Mouse (Mus musculus) spleen, postnatal 10 days (tissue): ENCODE measurements around the gene Serpini2.
"Not testable (repeated sequence)": the region's sequence is repeated elsewhere in the genome, so short reads cannot be mapped to it uniquely, and the experiment has no call there.

Source experiments
- DNase-seq, 2 experiments: peaks; one replicate each; pipeline ENCODE4 v3.0.0; 2021 to 2022; ENCODE audit warnings: low spot score in 2 of 2

Serpini2 gene

DNA sequence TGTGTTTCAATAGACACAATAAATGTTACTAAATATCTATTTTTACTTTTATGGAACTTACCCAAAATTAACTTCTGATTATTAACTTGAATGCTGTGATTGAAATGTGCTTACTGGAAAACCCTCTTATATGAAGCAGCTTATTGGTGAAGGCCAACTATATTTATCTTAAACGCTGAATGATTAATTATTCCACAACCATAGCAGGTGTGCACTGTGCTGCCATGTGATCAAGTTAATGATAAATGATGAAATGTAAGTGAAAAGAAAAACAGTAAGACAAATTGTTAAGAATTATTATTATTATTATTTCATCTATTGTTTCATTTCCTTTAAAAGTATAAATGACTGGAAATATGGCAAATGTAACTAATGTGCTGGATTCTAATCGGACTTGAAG is at the start of gene Serpini2:
TSS of gene Serpini2 (minus strand) at position 101 of the 400 bp plus-strand sequence.
- no peak for DNase-seq

- no peak for DNase-seq
Observed at GRCm38 (mm10) chr3:75308861-75309260, 39.0 kb upstream of the Serpini2 start.

DNA sequence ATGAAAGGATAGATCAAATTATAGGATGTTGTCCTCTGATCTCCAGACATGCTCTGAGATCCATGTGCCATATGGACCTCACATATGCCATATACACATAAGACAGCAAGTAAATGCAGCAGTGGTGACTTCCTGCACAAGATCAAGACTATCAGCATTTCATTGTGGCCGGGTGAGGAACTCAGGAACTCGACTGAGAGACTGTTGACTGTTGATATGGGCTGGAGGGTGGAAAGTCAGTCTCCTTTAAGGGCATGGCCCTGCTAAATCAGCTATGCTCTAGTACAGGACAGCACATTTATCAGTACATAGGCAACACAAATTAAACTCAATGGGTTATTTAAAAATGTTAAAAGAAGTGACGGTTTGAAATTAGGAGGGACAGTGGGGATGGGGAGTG is 38.4 kb upstream of the Serpini2 start:
- no peak for DNase-seq

GRCm38 (mm10) chr3:75305584-75305983 is 35.7 kb upstream of the Serpini2 start:
- DNase-seq: no peak

GRCm38 (mm10) chr3:75304621-75305020 is 34.7 kb upstream of the Serpini2 start:
- no peak for DNase-seq

GRCm38 (mm10) chr3:75301072-75301471 is 31.2 kb upstream of the Serpini2 start:
- DNase-seq: no peak

- DNase-seq: not testable (repeated sequence)
Observed at GRCm38 (mm10) chr3:75299464-75299863, 29.6 kb upstream of the Serpini2 start.

GRCm38 (mm10) chr3:75297758-75298111 is 27.9 kb upstream of the Serpini2 start:
- no peak for DNase-seq

- DNase-seq: no peak
Observed at GRCm38 (mm10) chr3:75297026-75297757, 27.3 kb upstream of the Serpini2 start.

- no peak for DNase-seq
Observed at GRCm38 (mm10) chr3:75293243-75293642, 23.4 kb upstream of the Serpini2 start.

GRCm38 (mm10) chr3:75277455-75277854 is 7.6 kb upstream of the Serpini2 start:
- DNase-seq: no peak

DNA sequence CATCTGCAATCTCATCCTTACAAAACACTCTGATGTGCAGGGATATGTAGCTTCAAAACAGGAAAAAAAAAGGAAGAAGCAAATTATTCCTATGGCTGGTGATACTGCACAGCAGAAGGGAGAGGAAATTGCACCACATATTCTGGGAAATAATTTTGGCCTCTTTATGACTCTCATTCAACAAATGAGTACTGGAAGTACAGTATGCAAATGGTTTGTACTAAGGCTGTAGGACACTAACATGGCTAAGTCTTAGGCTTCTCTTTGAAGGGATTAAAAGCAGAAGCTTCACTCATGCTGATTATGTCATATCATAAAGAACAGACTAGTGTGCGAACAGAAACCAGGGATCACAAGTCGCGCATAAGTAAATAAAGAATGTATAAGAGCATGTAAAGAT is 6.6 kb upstream of the Serpini2 start:
- no peak for DNase-seq

DNA sequence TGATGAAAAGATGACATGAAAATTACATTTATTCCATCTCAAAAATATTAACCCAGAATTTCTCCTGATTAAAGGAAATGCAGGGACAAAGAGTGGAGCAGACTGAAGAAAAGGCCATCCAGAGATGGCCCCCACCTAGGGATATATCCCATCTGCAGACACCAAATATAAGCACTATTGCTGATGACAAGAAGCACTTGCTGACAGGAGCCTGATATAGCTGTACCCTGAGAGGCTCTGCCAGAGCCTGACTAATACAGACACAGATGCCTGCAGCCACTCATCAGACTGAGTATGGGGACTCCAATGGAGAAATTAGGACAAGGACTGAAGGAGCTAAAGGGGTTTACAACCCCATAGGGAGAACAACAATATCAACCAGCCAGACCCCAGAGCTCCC is 5.2 kb upstream of the Serpini2 start:
- no peak for DNase-seq

GRCm38 (mm10) chr3:75259356-75259755 is 10.5 kb downstream of the Serpini2 start:
- no peak for DNase-seq

DNA sequence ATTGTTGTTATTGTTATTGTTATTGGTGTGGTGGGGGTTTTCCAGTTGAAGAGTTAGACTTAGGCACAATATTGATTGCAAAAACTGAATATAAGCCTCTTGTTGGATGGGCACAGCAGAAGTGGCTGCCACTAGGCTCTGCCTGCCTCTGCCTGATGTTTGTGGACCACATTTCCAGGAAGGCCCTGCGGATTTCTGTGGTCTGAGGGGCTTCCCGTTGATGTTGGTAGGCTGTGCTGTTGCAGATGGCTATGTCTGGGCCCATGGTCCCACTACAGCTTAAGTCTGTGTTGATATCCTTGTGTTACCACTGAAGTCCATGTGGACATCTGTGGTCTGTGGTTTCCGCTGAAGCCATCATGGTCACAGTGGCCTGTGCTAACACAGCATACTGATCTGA is 50.2 kb downstream of the Serpini2 start:
- no peak for DNase-seq

- peak in 1 of 2 experiments; percentile 32 for DNase-seq
Observed at GRCm38 (mm10) chr3:75219211-75219610, 50.7 kb downstream of the Serpini2 start.

- DNase-seq: peak; percentile 10 to 65
Observed at GRCm38 (mm10) chr3:75202808-75203503, 66.9 kb downstream of the Serpini2 start.
